Mouse (Mus musculus) heart, adult 8-10 months (tissue): ENCODE data around the gene Rplp1. TPM values are rescaled to one million over a fixed set of nuclear protein-coding genes. Genes with fewer than 3 reads are reported as not detected.

ENCODE experiments used
- DNase-seq: peaks from one replicate; pipeline ENCODE4 v3.0.0; 2022; ENCODE audit warnings: low spot score
- total RNA-seq, 4 experiments: library from RNA; stranded (reverse); gene quantifications; 2 replicates each; pipeline ENCODE4 v1.2.4; 2022

Gene Rplp1
- total RNA-seq: 1,000 to 10,000 TPM; 1,398 to 1,706 (median 1,515) TPM

DNA sequence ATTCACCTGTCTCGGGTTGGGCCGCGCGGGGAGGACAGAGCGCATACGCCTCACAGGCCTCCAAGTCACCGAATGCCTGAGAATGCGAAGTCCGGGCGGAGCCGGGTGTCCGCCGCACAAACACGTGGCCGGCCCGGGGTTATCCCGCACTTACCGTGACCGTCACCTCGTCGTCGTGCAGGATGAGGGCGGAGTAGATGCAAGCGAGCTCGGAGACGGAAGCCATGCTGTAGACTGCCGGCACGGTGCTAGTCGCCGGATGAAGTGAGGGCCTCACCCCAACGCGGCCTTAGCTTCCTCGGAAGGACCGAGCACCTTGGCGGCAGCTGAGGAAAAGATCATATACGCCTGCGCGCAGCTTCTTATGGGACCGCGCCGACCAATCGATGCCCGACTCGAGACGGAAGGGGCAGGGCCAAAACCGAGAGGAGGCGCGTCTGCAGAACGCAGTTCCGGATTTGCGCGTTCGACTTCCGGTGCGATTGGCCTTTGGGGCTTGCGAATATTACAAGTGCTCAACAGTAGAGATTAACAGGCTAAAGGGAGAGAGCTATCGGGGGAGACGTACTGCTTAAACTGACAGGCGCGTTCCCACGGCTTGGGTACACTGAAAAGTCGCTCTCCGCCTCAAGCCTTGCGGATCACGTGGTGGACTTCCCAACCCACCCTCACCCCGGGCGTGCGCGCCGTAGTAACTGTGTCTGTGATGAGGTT lies at the start of gene Rplp1:
Rplp1 (minus strand) TSS at position 340 of the 714 bp plus-strand sequence.
- peak; percentile 97 for DNase-seq

DNA sequence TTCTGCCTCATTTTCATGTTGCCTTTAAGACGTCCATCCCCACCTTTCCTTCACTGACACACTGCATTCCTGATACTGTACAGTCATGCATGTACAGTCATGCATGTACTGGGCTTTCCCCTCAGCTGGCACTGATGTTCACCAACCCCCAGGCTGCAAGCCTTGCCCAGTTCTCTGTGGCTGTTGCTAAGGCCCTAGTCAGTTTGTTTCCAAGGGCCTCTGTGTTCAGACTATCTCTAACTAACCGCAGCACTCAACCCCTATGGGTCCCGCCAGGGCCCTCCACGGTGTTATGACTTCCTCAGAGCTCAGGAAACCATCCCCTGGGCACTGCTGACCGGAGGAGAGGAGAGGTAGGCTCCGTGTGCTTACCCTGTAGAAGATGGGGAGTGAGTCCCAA lies 49.0 kb upstream of the Rplp1 start:
- no peak for DNase-seq

DNA sequence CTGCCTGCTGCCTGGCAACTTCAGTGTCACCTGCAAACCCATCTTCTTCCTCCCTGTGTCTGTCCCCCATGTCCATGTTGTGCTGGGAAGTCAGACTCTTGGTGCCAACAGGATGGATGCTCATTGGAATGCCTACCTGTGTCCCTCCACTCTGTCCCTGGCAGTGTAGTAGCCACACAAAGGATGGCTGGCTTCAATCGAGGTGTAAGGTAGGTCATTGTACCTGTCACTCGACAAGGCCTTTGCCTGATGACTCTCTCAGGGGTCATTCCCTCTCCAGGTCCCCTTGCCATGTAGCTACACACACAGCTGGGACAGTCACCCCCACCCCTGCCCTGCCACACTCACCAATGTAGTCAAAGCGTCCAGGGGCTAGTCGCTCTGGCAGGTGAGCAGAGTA lies 46.8 kb upstream of the Rplp1 start:
- no peak for DNase-seq

DNA sequence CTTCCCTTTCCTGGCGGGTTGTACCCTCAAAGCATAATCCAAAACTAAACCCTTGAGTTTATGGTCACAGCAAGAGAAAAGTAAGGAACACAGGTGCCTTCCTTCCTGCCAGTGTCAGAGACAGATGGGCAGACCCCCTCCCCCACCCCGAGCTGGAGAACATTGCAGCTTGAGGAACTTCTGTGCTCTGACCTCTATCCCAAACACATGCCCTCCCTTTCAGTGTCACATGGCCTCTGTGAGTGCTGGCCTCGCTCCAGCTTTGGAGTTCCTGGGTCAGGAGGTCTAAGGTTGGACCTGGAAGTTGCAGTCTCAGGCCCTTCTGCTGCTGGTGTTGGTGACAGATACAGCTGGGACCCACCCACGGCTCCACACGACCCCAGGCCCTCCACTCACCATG lies 46.4 kb upstream of the Rplp1 start:
- peak; percentile 28 for DNase-seq

DNA sequence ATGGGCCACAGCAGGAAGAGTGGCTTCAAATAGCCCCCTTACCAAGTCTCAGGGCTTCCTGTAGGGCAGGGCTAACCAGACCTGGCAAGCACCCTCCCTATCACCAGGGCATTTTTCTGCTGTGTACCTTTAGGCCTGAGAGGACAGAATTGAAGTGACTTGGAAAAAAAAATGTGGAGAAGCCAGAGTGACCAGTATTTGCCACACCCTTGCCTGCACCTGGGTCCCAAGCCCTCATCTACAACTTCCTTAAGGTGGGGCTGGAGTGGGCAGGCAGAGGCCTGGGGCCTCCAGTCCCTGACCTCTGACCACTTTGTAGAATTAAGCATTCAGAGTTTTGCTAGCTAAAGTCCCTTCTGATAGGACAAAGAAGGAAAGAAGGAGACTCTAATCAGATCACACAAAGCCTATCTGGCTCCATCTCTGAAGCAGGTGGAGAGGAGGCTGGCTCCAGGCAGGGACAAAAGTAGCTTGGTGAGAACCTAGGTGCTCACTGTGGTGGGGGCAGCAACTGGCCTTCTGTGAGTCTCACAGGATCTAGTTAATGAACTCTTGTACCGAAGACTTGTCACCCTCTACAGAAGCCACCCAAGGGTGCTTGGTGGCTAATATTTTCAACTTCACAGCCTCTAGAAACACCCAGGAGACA lies 45.7 kb upstream of the Rplp1 start:
- no peak for DNase-seq

DNA sequence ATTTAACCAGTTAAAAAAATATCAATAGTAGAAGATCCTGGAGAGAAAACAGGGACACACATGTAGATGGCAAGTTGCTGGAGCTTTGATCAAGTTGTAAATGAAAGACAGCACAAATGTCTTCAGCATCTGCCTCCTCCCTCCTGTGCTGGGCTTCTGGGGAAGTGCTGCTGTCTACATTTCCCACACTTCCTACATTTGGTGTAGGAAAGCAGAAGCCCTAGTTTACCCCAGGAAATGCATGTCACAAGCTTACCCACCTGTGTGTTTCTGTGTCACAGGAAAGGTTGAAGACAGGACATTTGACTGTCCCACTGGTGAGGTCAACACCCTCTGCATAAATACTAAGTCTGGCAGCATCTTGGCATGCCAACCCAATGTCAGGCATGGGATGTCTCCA lies 40.4 kb upstream of the Rplp1 start:
- DNase-seq: no peak

DNA sequence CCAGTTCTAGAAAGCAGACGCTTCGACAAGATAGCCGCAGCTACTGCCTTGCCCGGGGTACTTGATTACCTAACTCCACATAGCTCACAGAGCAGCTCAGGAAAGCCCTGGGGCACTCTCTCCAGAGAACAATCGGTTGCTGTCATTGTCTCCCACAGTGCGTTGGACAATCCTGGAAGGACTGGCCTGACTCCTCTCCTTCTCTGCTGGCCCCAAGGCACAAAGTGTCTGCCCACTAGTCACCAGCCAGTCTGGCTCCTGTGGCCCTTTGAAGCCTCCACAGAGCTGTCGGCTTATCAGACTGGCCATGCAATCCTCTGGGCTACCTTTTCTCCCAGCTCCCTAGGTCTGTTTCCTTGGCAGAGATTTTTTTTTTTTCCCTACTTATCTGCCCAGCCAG lies 37.9 kb upstream of the Rplp1 start:
- DNase-seq: no peak

DNA sequence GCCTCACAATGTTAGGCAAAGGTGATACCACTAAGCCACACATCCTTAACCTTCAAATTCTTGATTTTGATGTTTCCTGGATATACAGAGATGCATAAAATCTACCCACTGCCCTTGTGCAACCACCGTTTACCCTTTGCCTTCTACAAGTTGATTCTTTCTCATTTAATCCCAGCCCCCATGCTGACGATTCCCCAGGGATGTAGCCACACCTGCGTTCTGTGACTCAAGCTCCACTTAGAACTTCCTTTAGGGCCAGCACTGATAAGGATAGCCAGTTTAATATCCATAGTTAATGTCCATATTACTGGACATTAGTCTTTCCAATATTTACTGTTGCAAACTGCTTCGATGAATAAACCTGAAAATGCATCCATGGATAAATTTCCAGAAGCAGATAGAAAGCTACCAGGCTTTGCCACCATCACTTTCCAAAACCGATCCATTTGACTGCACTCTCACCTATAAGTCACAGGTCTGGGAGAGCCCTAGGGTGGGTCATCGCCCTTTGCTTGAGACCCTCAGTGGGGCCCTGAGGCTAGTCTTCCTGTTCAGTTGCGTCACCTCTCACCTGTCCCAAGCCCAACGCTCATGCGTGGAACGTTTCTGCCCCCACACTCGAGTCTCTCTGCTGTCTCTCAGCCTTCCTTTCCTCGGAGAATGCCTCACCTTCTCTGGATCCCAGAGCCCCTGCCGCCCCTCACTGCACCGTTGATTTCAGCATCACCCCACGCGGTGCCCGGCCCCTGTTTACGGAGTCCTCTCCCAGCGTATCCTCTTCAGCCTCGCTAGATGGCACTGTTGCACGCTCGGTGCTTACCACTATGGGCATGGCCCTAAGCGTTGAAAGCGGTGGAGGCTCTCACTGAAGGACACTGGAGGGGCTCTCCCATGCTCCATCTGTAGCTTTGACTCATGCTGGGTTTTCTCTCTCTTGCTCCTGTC lies 33.3 kb upstream of the Rplp1 start:
- peak; percentile 72 for DNase-seq

DNA sequence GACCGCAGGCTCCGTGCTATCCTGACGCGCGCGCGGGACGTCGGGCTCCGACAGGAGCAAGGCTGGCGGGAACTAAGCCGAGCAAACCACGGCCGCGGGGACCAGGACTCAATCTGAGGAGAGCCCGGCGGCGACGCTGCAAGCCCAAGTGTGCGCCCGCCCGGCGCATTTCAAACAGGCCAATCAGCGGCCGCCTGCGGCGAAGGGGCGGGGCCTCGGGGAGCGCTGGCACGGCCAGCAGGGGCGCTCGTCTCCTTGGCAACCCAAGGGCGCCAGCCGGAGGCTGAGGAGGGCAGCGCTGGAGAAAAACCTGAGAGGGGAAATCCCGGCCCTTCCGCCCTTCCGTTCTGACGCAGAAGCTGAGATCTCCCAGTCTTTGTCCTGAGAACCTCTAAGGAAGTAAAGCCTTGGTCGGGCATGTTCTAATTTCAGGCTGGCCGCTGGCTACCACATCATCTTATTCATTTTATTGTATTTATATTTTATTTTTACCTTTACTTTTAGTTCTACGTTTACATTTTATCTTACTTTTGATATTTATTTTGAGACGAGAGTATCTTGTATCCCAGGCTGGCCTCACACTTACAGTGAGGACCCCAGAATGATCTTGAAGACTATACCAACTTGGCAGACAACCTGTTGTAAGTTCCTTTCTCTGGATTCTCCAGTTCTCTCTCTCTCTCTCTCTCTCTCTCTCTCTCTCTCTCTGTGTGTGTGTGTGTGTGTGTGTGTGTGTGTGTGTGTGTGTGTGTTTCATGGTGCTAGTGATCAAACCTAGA lies 32.5 kb upstream of the Rplp1 start, which contains the start of gene Kif23:
Kif23 (minus strand) TSS at position 152 of the 779 bp plus-strand sequence.
- DNase-seq: peak; percentile 95

DNA sequence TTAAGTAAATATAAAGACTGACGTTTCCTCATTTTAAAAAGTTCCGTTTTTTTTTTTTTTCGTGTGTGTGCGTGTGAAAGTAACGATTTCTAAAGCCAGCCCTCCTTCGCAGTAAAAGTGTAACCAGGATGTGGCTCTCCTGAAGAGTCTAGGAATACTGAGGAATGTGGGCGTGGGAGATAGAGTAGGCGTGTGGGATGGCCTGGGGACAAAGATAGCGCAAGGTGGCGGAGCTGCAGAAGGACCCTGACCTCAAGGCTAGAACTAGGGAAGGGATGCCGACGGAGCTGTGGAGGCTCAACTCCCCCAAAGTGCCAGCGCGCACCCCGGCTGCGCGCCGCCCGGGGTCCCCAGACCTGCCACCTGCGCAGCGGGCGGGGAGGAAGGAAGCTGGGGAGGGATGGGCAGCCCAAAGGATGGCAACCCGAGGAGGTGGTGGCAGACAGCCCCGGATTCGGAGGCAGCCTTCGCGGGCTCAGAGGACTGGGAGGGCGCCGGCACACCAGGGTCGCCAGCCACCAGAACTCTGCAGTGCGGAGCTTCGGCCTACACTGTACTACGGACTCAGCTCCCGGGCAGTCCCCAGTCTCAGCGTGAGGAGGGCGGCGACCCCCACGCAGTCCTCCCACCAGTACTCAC lies 31.8 kb upstream of the Rplp1 start:
- no peak for DNase-seq

DNA sequence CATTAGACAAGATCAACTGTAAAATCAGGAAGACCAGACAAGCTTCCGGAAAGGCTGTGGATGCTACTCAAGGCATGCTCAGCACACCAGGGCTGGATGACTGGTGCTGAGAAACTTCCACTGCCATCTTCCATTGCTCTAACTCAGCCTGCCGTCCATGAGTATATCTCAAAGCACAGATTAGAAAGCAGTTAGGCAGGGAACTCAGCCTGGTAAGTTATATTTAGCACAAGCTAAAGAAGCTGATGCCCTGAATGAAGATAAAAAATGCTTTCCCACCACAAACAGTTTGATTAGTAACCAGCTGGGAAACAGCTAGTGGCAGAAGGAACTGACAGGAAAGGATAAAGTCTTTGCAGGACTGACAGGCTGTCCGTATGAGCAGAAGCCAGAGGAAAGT lies 26.7 kb upstream of the Rplp1 start:
- DNase-seq: no peak

DNA sequence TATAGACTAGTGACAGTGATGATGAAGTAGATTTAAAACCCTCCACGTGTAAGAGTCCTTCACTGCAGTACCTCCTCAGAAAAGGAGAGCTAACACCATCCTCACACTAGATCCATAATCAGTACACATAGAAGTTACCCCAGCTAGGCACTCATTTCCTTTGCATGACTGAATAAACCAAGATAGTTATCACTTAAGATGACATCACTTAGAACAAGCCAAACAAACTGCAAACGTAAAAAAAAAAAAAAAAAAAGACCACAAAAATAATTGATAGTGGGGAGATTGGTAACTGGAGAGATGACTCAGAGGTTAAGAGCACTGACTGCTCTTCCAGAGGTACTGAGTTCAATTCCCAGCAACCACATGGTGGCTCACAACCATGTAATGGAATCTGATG lies 19.0 kb upstream of the Rplp1 start:
- DNase-seq: no peak

DNA sequence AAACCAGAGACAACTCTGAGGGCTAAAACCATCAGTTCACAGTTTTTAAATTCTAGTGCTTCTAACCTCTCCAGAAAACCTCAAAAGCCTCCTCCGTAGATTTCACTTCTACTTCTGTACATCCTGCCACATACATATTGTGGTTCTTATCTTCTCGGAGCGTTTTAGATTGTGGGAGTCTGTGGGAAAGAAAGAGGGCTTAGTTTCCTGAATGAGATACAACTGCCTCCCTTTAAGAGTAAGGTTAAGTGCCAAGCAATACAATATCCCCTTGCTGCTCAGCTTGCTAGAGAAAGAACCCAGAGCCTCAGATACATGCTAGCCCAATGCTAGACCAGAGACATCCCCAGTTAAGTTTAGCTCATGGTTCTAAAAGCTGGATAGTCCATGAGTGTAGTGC lies 17.7 kb upstream of the Rplp1 start:
- DNase-seq: no peak

DNA sequence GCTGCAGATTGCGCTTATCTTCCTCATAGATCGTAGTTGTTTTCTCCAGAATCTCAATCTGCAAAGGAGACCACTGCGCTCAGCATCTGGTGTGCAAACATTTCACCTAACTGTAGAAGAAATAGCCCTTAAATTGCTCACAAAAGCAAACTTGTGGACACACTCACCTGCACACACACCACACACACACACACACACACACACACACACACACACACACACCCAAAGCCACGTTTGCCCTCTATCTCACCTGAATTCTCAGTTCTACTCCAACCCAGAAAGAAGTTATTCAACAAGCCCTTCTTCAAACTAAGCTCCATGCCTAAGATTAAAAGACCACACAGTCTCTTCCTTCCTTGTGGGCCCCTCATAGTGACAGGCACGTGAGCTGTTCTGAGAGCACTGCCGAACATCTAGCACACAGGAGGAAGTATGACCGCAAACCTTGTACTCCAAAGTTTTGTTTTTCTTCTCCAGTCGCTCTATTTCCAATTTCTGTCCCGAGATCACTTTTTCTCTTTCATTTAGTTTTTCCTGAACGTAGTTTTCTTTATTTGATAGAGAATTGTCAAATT lies 10.8 kb upstream of the Rplp1 start:
- DNase-seq: no peak

DNA sequence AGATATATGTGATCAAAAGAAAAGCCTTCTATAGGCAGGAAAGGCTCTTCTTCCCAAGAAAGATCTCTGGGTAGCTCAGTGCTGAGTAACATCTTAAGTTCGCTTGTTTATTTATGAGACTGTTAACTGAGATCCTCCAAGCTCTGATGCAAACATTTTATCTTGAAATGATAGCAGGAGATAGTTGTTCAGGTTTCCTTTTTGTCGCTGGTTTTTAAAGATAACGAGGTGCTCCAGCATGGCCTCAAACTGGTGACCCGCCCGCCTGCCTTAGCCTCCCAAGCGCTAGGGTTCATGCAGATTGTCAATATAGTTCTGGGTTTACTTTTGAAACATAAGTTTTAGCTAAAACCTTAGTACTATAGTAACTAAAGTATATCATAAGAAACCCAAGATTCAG lies 6.0 kb upstream of the Rplp1 start:
- no peak for DNase-seq

DNA sequence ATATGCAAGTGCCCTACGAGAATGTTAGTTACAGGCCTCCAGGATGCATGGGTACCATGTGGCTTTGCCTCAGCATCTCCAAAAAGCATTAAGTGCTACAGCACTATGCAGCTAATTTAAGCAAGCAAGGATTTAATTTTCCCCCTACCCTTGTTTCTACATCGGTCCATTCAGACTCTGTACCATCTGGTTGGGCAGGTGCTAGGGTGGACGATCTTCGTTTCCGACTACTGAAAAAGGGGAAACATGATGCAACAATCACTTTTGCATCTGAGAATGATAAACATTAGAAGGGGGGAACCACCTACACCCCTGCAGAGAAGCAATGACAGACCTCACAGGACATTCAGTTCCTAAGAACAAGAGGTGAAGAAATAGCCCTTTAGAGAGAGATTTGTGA lies 5.1 kb upstream of the Rplp1 start:
- DNase-seq: no peak

DNA sequence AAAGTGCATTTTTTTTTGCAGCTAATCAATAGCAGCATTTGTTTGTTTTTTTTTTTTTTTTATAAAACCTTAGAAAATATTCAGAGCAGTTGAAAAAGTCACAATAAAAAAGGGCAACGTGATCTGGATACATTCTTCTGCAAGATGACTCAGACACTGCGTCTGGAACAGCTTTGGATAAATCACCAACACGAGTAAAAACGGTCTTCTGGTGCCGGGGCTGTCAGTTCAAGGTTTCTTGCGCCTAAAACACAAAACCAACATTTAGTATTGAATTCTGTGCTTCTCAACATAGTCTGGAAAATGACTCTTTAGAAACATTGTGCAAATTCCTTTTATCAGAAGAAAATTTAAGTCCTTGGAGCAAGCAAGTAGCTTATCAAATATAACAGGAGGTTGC lies 3.1 kb upstream of the Rplp1 start:
- DNase-seq: no peak

DNA sequence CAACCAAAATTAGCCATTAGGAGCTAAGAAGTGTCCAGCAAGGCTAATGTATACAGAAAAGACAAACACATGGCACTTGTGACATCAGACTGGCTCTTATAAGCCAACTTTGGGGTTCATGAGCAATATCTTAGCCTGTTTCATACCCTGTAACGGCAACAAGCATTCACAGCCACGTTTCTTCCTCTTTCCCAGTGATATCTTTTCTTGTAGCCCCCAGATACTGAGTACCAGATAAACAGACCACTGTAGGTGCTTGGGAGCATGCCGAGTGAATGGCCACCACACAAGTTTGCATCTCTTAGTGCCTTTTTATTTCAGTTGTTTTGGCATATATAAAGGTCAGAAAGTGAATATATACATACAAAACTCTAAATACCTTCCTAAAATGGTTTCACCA lies 2.6 kb upstream of the Rplp1 start:
- DNase-seq: no peak

DNA sequence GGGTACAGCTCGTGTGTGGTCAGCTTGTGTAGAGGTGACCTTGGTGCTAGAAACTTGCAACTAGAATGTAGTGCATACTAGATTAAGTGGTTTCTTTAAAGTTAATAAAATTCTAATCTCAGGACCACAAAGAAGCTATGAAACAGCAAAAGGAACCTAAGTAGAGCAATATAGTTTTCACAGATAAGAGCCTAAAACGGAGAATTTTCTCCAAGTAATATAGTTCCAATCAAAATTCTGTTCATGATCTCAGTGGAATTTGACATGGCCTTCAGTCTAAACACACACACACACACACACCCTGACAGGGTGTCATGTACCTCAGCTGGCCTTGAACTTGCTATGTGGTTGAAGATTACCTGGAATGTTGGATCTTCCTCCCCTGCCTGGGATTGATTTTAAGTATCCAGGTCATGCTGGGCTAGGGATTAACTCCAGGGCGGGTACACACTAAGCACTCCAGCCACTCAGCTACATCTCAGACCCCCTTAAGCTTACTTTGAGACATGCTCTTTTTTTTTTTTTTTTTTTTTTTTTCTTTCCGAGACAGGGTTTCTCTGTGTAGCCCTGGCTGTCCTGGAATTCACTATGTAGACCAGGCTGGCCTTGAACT lies 1.2 kb upstream of the Rplp1 start:
- DNase-seq: no peak

DNA sequence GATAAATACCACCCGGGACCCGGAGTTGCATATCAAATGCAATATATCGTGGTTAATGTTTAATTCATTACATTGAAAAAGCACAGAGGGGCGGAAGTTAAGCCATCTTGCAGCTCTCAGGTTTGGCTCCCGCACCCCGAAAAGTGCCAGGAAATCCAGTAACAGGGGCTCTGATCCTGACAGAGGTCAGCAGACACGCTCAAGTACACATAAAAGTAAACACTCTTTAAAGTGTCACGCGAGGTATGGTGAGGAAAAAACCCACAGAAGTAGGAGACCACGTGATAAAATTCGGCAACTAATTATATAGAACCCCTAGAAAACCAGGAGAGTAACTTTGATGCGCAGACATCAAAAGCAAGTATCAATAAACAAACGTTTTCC lies 567 bp upstream of the Rplp1 start:
- DNase-seq: no peak
